Mouse (Mus musculus) MEL (cell line): ENCODE measurements around the gene Gm20671. TPM values are rescaled to one million over a fixed set of nuclear protein-coding genes. Genes with fewer than 3 reads are reported as not detected.

Experiments
- DNase-seq: peaks from one replicate; pipeline ENCODE4 v3.0.0; 2011; ENCODE audit warnings: low read depth, low spot score
- H3K27ac ChIP-seq: 2 replicates; pipeline ENCODE4 v1.5.1; 2012; ENCODE audit warnings: low read depth, mild to moderate bottlenecking, control low read depth, low read length, moderate library complexity; ENCODE audit not compliant: control insufficient read depth
- H3K27me3 ChIP-seq, 2 experiments: fragments of 150-350 bp in 1 of 2; sonication (generic) in 1 of 2; 2 replicates each; pipeline ENCODE4 v1.6.1; 2012; ENCODE audit warnings: low read length in 2 of 2, mild to moderate bottlenecking in 2 of 2, improper control_type of control experiment in 1 of 2, moderate library complexity in 1 of 2; ENCODE audit not compliant: insufficient read depth in 2 of 2, control insufficient read depth in 1 of 2
- H3K36me3 ChIP-seq, 2 experiments: 2 replicates each; pipeline ENCODE4 v1.6.1; 2012 to 2014; ENCODE audit warnings: low read length in 2 of 2, improper control_type of control experiment in 1 of 2, inconsistent platforms in 1 of 2, mild to moderate bottlenecking in 1 of 2; ENCODE audit not compliant: insufficient read depth in 2 of 2, control insufficient read depth in 1 of 2
- H3K4me1 ChIP-seq, 2 experiments: fragments of 150-350 bp in 1 of 2; sonication (generic) in 1 of 2; 2 replicates each; pipeline ENCODE4 v1.6.1; 2012; ENCODE audit warnings: low read length in 2 of 2, improper control_type of control experiment in 1 of 2, mild to moderate bottlenecking in 1 of 2; ENCODE audit not compliant: insufficient read depth in 2 of 2, control insufficient read depth in 1 of 2
- H3K4me3 ChIP-seq, 2 experiments: fragments of 150-350 bp in 1 of 2; sonication (generic) in 1 of 2; 2 replicates each; pipeline ENCODE4 v1.5.1; 2012; ENCODE audit warnings: low read depth in 2 of 2, low read length in 2 of 2, mild to moderate bottlenecking in 2 of 2, moderate library complexity in 2 of 2, control low read depth in 1 of 2, improper control_type of control experiment in 1 of 2; ENCODE audit not compliant: control insufficient read depth in 1 of 2, insufficient read depth in 1 of 2
- H3K79me2 ChIP-seq: 2 replicates; pipeline ENCODE4 v1.6.1; 2012; ENCODE audit warnings: mild to moderate bottlenecking, low read length, moderate library complexity; ENCODE audit not compliant: control insufficient read depth, poor library complexity, insufficient read depth
- H3K9ac ChIP-seq: 2 replicates; pipeline ENCODE4 v1.6.1; 2012; ENCODE audit warnings: low read depth, mild to moderate bottlenecking, control low read depth, low read length, moderate library complexity; ENCODE audit not compliant: control insufficient read depth, poor library complexity, severe bottlenecking
- H3K9me3 ChIP-seq: fragments of 150-350 bp; sonication (generic); replicated peaks from 2 replicates; pipeline ENCODE4 v1.6.1; 2012; ENCODE audit warnings: mild to moderate bottlenecking, low read length, improper control_type of control experiment, moderate library complexity; ENCODE audit not compliant: insufficient read depth
- BHLHE40 ChIP-seq: IDR thresholded peaks from 2 replicates; pipeline ENCODE4 v1.6.1; 2012; ENCODE audit warnings: low read depth, mild to moderate bottlenecking, inconsistent platforms, low read length, improper control_type of control experiment, borderline replicate concordance
- CHD2 ChIP-seq: IDR thresholded peaks from 2 replicates; pipeline ENCODE4 v1.6.1; 2011; ENCODE audit warnings: low read length, improper control_type of control experiment
- CTCF ChIP-seq, 3 experiments: IDR thresholded peaks in 2 of 3; conservative IDR thresholded peaks in 1 of 3; 2 replicates each; pipeline ENCODE4 v1.5.1; 2011 to 2012; ENCODE audit warnings: low read length in 3 of 3, low read depth in 2 of 3, mild to moderate bottlenecking in 2 of 3, improper control_type of control experiment in 1 of 3, inconsistent platforms in 1 of 3, mixed read lengths in 1 of 3, moderate library complexity in 1 of 3; ENCODE audit not compliant: control insufficient read depth in 1 of 3, insufficient read depth in 1 of 3, poor library complexity in 1 of 3, severe bottlenecking in 1 of 3
- E2F4 ChIP-seq: IDR thresholded peaks from 2 replicates; pipeline ENCODE4 v1.6.1; 2011; ENCODE audit warnings: low read depth, low read length, improper control_type of control experiment, borderline replicate concordance
- ELF1 ChIP-seq: IDR thresholded peaks from 2 replicates; pipeline ENCODE4 v1.6.1; 2014; ENCODE audit warnings: low read depth, mild to moderate bottlenecking, inconsistent platforms, low read length, improper control_type of control experiment, moderate library complexity
- EP300 ChIP-seq, 2 experiments: IDR thresholded peaks; 2 replicates each; pipeline ENCODE4 v1.6.1; 2011; ENCODE audit warnings: improper control_type of control experiment in 2 of 2, low read length in 2 of 2, low read depth in 1 of 2, mild to moderate bottlenecking in 1 of 2
- HCFC1 ChIP-seq: IDR thresholded peaks from 2 replicates; pipeline ENCODE4 v1.6.1; 2012; ENCODE audit warnings: low read depth, mild to moderate bottlenecking, inconsistent platforms, low read length, improper control_type of control experiment, moderate library complexity
- JUND ChIP-seq: IDR thresholded peaks from 2 replicates; pipeline ENCODE4 v1.6.1; 2011; ENCODE audit warnings: low read depth, mild to moderate bottlenecking, improper control_type of control experiment, low read length
- KAT2A ChIP-seq: conservative IDR thresholded peaks from 2 replicates; pipeline ENCODE4 v1.6.1; 2012; ENCODE audit warnings: low read depth, low read length, improper control_type of control experiment, inconsistent platforms
- MAFK ChIP-seq: IDR thresholded peaks from 2 replicates; pipeline ENCODE4 v1.6.1; 2011; ENCODE audit warnings: low read depth, mild to moderate bottlenecking, low read length, improper control_type of control experiment, borderline replicate concordance
- MAZ ChIP-seq: IDR thresholded peaks from 2 replicates; pipeline ENCODE4 v1.6.1; 2012; ENCODE audit warnings: low read depth, mild to moderate bottlenecking, inconsistent platforms, low read length, improper control_type of control experiment
- MYB ChIP-seq: IDR thresholded peaks from 2 replicates; pipeline ENCODE4 v1.6.1; 2011; ENCODE audit warnings: mild to moderate bottlenecking, low read depth, low read length, improper control_type of control experiment
- MYC ChIP-seq: IDR thresholded peaks from 2 replicates; pipeline ENCODE4 v1.6.1; 2011; ENCODE audit warnings: low read depth, mild to moderate bottlenecking, low read length, improper control_type of control experiment, moderate library complexity
- NELFE ChIP-seq: IDR thresholded peaks from 2 replicates; pipeline ENCODE4 v1.6.1; 2011; ENCODE audit warnings: low read depth, low read length, improper control_type of control experiment
- NRF1 ChIP-seq: IDR thresholded peaks from 2 replicates; pipeline ENCODE4 v1.6.1; 2014; ENCODE audit warnings: low read depth, mild to moderate bottlenecking, inconsistent platforms, low read length, improper control_type of control experiment, moderate library complexity; ENCODE audit not compliant: poor library complexity, insufficient read depth, severe bottlenecking
- POLR2A ChIP-seq, 2 experiments: IDR thresholded peaks; 2 replicates each; pipeline ENCODE4 v1.6.1; 2011 to 2012; ENCODE audit warnings: low read length in 2 of 2, mild to moderate bottlenecking in 2 of 2, control low read depth in 1 of 2, improper control_type of control experiment in 1 of 2, low read depth in 1 of 2, moderate library complexity in 1 of 2; ENCODE audit not compliant: control insufficient read depth in 1 of 2, insufficient read depth in 1 of 2, poor library complexity in 1 of 2
- POLR2AphosphoS5 ChIP-seq: IDR thresholded peaks from 2 replicates; pipeline ENCODE4 v1.6.1; 2012; ENCODE audit warnings: low read depth, borderline replicate concordance, mild to moderate bottlenecking, inconsistent platforms, low read length, moderate library complexity, mixed read lengths
- RAD21 ChIP-seq: IDR thresholded peaks from 2 replicates; pipeline ENCODE4 v1.6.1; 2011; ENCODE audit warnings: mild to moderate bottlenecking, low read depth, low read length, improper control_type of control experiment
- RCOR1 ChIP-seq: IDR thresholded peaks from 2 replicates; pipeline ENCODE4 v1.6.1; 2012; ENCODE audit warnings: low read depth, mild to moderate bottlenecking, inconsistent platforms, low read length, improper control_type of control experiment
- SMC3 ChIP-seq: IDR thresholded peaks from 2 replicates; pipeline ENCODE4 v1.6.1; 2011; ENCODE audit warnings: low read depth, low read length, improper control_type of control experiment
- TAL1 ChIP-seq: IDR thresholded peaks from 2 replicates; pipeline ENCODE4 v1.6.1; 2012; ENCODE audit warnings: mild to moderate bottlenecking, inconsistent platforms, low read length, moderate library complexity, mixed read lengths
- TBP ChIP-seq: IDR thresholded peaks from 2 replicates; pipeline ENCODE4 v1.8.0; 2011; ENCODE audit warnings: low read depth, low read length, improper control_type of control experiment
- USF1 ChIP-seq: IDR thresholded peaks from 2 replicates; pipeline ENCODE4 v1.6.1; 2014; ENCODE audit warnings: low read depth, mild to moderate bottlenecking, inconsistent platforms, low read length, improper control_type of control experiment, moderate library complexity
- USF2 ChIP-seq, 2 experiments: IDR thresholded peaks; 2 replicates each; pipeline ENCODE4 v1.6.1; 2011 to 2012; ENCODE audit warnings: improper control_type of control experiment in 2 of 2, low read length in 2 of 2, borderline replicate concordance in 1 of 2, inconsistent platforms in 1 of 2, low read depth in 1 of 2, mild to moderate bottlenecking in 1 of 2; ENCODE audit not compliant: insufficient read depth in 1 of 2
- ZC3H11A ChIP-seq: IDR thresholded peaks from 2 replicates; pipeline ENCODE4 v1.6.1; 2012; ENCODE audit warnings: low read depth, mild to moderate bottlenecking, inconsistent platforms, low read length, improper control_type of control experiment
- polyA plus RNA-seq, 2 experiments: library from polyadenylated mRNA; stranded (reverse) in 1 of 2; unstranded in 1 of 2; fragments of >175 nt in 1 of 2; fragments of >200 nt in 1 of 2; gene quantifications; 2 replicates each; pipeline versions ENCODE4 v1.2.1 to v1.2.4; 2012; ENCODE audit warnings: low replicate concordance in 2 of 2, low read depth in 1 of 2; ENCODE audit not compliant: insufficient read length in 2 of 2, insufficient read depth in 1 of 2, missing spikeins in 1 of 2
- total RNA-seq: library from RNA; depleted of rRNA; stranded (reverse); fragments of 300-350 nt; gene quantifications from 2 replicates; pipeline ENCODE4 v1.2.3, GENCODE M21; 2012

Gene Gm20671
- total and polyA plus RNA-seq, 3 experiments: 7.3 TPM; not detected in 2

- H3K9ac ChIP-seq: no peak overlapping the region
- no peaks in the 10 kb centered on the region for H3K79me2 ChIP-seq
- peaks cover 0 to 2% of the 10 kb centered on the region in 2 experiments; a peak in 1 of 4 replicates for H3K4me1 ChIP-seq
- no peak overlapping the region for H3K27ac ChIP-seq
- H3K36me3 ChIP-seq: no peaks in the 10 kb centered on the region
- H3K27me3 ChIP-seq: no peaks in the 10 kb centered on the region
- no peak overlapping the region for H3K4me3 ChIP-seq
- TF ChIP-seq SMC3 (no peak), HCFC1 (no peak), TBP (no peak), CHD2 (no peak), ZC3H11A (no peak), RCOR1 (no peak), EP300 (IDR thresholded peaks at IDR 0.05; ENCODE audit: low read depth in 1 of 2, low read length in 2 of 2) (no peak), MYC (no peak), POLR2A (IDR thresholded peaks at IDR 0.05; ENCODE audit: control insufficient read depth in 1 of 2, insufficient read depth in 1 of 2, low read depth in 1 of 2, low read length in 2 of 2, poor library complexity in 1 of 2) (no peak), BHLHE40 (no peak), MYB (no peak), MAZ (no peak), NELFE (no peak), CTCF (IDR thresholded peaks at IDR 0.05 in 2 of 3, conservative IDR thresholded peaks at IDR 0.05 in 1 of 3; ENCODE audit: control insufficient read depth in 1 of 3, insufficient read depth in 1 of 3, low read depth in 2 of 3, low read length in 3 of 3, poor library complexity in 1 of 3, severe bottlenecking in 1 of 3) (no peak), TAL1 (no peak), E2F4 (no peak), MAFK (no peak), USF2 (IDR thresholded peaks at IDR 0.05; ENCODE audit: borderline replicate concordance in 1 of 2, insufficient read depth in 1 of 2, low read depth in 1 of 2, low read length in 2 of 2) (no peak)
- no peak for DNase-seq
- no peaks in the 10 kb centered on the region for H3K9me3 ChIP-seq
Measured at GRCm38 (mm10) chr5:32721316-32721715, 105.6 kb downstream of the Gm20671 start.

- Histone ChIP-seq H3K36me3 (no peaks in the 10 kb centered on the region), H3K27me3 (no peaks in the 10 kb centered on the region), H3K4me3 (no peak overlapping the region), H3K9me3 (no peaks in the 10 kb centered on the region), H3K27ac (no peak overlapping the region)
- no peak for TF ChIP-seq TAL1
- TF ChIP-seq SMC3: no peak
- no peak for TF ChIP-seq NRF1
- no peak for TF ChIP-seq ELF1
- TF ChIP-seq POLR2AphosphoS5: no peak
- TF ChIP-seq JUND: no peak
- no peak for TF ChIP-seq MAZ
- no peak for TF ChIP-seq TBP
- TF ChIP-seq MYC: no peak
- TF ChIP-seq USF1: no peak
- no peak for TF ChIP-seq KAT2A
- no peak for TF ChIP-seq HCFC1
- no peak for TF ChIP-seq CTCF (IDR thresholded peaks at IDR 0.05 in 2 of 3, conservative IDR thresholded peaks at IDR 0.05 in 1 of 3; ENCODE audit: control insufficient read depth in 1 of 3, insufficient read depth in 1 of 3, low read depth in 2 of 3, low read length in 3 of 3, poor library complexity in 1 of 3, severe bottlenecking in 1 of 3)
- no peak for TF ChIP-seq RAD21
- TF ChIP-seq, all 39 proteins: peak for 0
- Histone ChIP-seq H3K9ac (no peak overlapping the region), H3K4me1 (peaks cover 0 to 2% of the 10 kb centered on the region in 2 experiments; a peak in 1 of 4 replicates), H3K79me2 (no peaks in the 10 kb centered on the region)
- DNase-seq: no peak
Measured at GRCm38 (mm10) chr5:32720416-32720815, 106.5 kb downstream of the Gm20671 start.
